Mouse (Mus musculus) kidney, postnatal 25 days (tissue): ENCODE data around the gene Polr2f.

ENCODE experiments used
- DNase-seq, 2 experiments: peaks; one replicate each; pipeline ENCODE4 v3.0.0; 2021; ENCODE audit warnings: mixed read lengths in 2 of 2

Gene Polr2f

GRCm38 (mm10) chr15:79140866-79141565, at the start of gene Polr2f, which contains the start of gene 1700088E04Rik:
Gene Polr2f (plus strand): TSS chr15:79141009.
Gene 1700088E04Rik (minus strand): TSS chr15:79141253.
- DNase-seq = peak; percentile 94 to 97

GRCm38 (mm10) chr15:79092284-79092683, 48.5 kb upstream of the Polr2f start:
- DNase-seq = no peak

GRCm38 (mm10) chr15:79093083-79093839, 47.5 kb upstream of the Polr2f start:
- DNase-seq = peak; percentile 59 to 66

GRCm38 (mm10) chr15:79095483-79095882, 45.3 kb upstream of the Polr2f start:
- DNase-seq = no peak

- peak; percentile 78 to 86 for DNase-seq
These were observed 44.3 kb upstream of the Polr2f start for GRCm38 (mm10) chr15:79096556-79096955.

- DNase-seq = no peak
These were observed 43.7 kb upstream of the Polr2f start for GRCm38 (mm10) chr15:79097135-79097534.

- DNase-seq = peak; percentile 72 to 93
These were observed 43.2 kb upstream of the Polr2f start for GRCm38 (mm10) chr15:79097611-79098025.

GRCm38 (mm10) chr15:79098220-79098619, 42.6 kb upstream of the Polr2f start:
- peak; percentile 33 to 58 for DNase-seq

GRCm38 (mm10) chr15:79098868-79099267, 41.9 kb upstream of the Polr2f start:
- DNase-seq = peak; percentile 69 to 89

GRCm38 (mm10) chr15:79099456-79099855, 41.4 kb upstream of the Polr2f start:
- peak; percentile 40 to 76 for DNase-seq

GRCm38 (mm10) chr15:79100391-79100790, 40.4 kb upstream of the Polr2f start:
- DNase-seq = no peak

GRCm38 (mm10) chr15:79101531-79101930, 39.3 kb upstream of the Polr2f start:
- DNase-seq = no peak

GRCm38 (mm10) chr15:79103264-79103663, 37.5 kb upstream of the Polr2f start:
- DNase-seq = no peak

- DNase-seq = no peak
These were observed 35.0 kb upstream of the Polr2f start for GRCm38 (mm10) chr15:79105804-79106203.

- no peak for DNase-seq
These were observed 32.8 kb upstream of the Polr2f start for GRCm38 (mm10) chr15:79107966-79108365.

- DNase-seq = peak; percentile 78 to 92
These were observed 32.1 kb upstream of the Polr2f start, which contains the start of gene Micall1 for GRCm38 (mm10) chr15:79108421-79109320. Gene Micall1 (plus strand): TSS chr15:79108898.

- DNase-seq = peak in 1 of 2 experiments; percentile 45
These were observed 31.4 kb upstream of the Polr2f start for GRCm38 (mm10) chr15:79109321-79109934.

GRCm38 (mm10) chr15:79110031-79110430, 30.8 kb upstream of the Polr2f start:
- DNase-seq = no peak

GRCm38 (mm10) chr15:79110528-79110927, 30.3 kb upstream of the Polr2f start:
- no peak for DNase-seq

- DNase-seq = peak; percentile 71
These were observed 29.0 kb upstream of the Polr2f start for GRCm38 (mm10) chr15:79111774-79112173.

GRCm38 (mm10) chr15:79115276-79115675, 25.5 kb upstream of the Polr2f start:
- peak in 1 of 2 experiments; percentile 46 for DNase-seq

- DNase-seq = no peak
These were observed 21.3 kb upstream of the Polr2f start for GRCm38 (mm10) chr15:79119491-79119890.
